Mouse (Mus musculus): ENCODE data around the gene Rnf146.
"Not testable (repeated sequence)": the region's sequence is repeated elsewhere in the genome, so short reads cannot be mapped to it uniquely, and the experiment has no call there.

Rnf146 gene

DNA sequence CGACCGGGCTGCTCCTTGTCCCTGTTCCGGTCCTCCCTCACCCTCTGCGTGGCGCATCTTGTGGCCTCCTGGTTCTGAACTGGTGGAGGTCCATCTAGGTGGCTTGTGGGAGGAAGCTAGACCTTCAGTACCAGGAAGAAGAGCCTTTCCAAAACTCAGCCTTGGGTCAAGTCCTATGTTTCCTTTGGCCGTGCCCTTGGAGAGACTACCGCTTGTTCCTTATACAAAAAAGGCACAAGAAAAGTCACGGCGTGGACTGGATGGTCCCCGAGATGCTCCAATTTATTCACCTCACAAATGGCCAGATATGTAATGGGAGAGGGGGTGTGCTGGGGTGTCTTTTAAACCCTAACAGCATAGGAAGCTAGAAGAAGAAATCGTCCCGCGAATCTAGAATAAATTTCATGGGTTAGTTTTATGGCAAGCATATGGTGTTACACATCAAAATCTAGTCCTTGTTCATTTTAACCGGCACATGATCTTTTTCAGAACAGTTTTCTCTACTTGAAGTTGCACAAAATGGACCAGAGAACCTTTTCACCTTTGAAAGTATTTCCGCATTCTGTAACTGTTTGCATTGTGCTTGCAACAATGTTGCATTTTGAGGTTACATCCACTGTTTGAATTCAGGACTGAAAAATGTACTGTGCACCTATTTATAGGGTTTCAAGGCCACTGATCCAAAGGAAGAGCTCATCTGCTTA, at the start of gene Rnf146:
TSS of gene Rnf146 (minus strand) at position 246 of the 704 bp plus-strand sequence.
- no peak for DNase-seq

DNA sequence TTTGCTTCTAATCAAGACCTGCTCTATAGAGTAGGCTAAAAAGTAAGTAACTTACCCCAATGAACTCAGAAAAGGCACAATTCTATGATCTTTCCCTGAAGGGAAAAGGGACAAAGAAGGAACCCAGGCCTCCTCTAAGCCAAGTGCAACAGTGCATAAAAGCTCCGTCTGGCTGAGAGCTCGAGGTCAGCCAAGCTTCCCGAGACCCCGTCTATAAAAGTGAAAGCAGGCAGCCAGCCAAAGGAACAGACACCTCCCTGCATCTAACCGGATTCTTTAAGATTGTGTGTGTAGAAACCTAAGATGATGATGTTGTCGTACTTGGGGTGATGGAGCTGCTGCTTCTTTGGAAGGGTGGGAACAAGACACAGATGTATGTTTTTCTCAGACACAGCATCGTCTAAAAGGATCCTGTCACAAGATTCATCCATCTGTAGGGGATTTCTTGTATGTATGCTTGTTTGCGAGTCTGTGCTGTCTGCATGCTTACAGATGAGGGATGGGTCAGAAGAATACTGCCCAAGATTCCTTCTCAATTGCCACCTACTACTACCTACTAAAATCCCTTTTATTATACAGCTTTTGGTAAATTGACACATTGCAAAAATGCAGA, 40.5 kb upstream of the Rnf146 start:
- DNase-seq, result no peak

DNA sequence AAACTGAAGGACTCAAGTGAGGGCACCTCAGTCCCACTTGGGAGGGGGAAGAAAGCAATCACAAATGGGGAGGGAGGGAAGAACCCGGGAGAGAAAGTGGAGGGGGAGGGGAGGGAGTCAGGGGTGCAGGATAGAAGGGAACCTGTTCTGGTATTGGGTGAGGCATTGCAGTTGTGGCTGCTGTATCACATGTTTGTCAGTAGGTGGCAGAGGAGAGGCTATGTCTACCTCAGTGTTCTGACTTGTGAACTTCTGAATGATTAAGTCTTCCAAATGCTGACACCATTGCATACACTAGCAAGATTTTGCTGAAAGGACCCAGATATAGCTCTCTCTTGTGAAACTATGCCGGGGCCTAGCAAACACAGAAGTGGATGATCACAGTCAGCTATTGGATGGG, 32.6 kb upstream of the Rnf146 start:
- DNase-seq, result not testable (repeated sequence)

DNA sequence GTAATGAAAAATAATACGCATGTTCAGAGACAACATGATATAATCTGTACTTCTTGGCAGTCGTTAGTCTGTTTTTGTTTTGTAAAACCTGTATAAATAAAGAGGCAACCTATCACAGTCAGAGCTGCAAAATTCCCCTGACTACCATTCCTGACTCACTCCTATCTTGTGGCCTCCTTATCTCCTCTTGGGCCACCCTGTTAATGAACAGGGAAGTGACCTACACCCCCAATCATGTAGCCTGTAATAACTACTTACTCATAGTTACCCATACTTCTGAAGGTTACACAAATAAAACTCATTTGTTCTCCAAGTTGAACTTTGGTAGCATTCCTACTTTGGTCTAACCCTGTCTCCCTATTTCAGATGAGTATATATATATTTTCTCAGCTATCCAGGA, 19.3 kb upstream of the Rnf146 start:
- DNase-seq, result no peak

DNA sequence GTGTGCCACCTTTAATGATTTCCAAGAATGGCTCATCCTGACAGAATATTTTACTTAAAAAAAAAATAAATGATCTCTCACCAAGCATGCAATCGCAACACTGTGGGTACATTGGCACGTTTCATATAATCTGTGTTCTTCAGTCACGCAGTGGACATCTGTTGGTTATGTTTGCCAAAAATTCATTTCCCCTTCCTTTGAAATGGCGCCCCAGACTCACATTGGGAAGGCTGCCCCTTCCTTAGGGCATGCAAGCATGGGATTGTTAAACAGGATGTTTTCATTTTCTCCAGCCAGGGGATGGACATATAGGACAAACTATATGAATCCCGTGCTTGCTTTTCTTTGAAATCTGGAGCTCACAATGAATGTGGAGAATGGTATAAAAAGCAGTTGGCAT, 11.8 kb upstream of the Rnf146 start:
- no peak for DNase-seq

DNA sequence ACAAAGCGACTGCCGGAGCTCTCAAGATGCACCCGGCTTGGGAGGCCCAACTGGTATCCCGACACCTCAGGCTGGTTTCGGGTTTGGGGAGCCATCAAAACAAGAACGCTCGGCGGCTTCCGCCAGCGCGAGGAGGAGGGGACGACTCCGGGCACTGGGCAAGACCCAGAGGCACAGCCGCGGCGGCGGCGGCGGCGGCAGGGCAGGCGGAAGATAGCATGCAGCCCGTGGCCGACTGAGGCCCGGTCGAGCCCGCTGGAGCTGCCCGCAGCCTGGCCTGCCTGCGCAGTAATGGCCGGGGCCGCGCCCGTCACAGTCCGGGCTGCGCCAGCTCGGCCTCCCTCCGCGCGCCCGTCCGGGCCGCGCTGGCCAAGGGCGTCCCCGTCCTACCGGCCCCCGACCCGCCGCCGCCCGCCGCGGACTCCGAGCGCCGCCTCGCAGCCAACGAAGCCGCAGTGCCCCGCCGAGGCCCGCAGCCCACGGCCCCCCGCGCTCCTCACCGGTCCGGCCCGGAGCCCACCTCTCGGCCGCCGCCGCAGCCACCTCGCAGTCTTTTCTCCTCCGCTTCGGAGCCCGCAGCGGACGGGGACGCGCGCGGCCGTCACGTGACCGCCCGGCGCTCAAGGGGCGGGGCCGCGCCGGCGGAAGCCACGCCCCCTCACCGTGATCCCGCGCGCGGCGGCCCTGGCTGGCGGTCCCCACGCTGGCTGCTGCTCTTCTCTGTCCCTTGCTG, 612 bp downstream of the Rnf146 start:
- peak; percentile 83 to 92 for DNase-seq

DNA sequence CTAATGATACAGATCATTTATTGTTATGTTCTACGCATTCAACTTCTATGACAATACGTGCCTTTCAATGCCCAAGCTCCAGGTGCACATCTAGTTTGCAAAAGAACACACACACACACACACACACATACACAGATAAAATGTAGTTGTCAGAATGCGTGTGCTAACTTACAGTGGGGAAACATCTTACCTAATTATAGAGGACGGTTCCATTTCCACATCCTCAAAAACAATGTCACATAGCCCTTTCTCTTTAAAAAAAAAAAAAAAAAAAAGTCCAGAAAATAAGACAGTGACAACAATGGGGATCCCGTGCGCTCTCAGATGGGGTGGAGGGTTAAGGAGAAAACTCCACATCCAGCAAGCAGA, 1.2 kb downstream of the Rnf146 start:
- DNase-seq, result no peak

DNA sequence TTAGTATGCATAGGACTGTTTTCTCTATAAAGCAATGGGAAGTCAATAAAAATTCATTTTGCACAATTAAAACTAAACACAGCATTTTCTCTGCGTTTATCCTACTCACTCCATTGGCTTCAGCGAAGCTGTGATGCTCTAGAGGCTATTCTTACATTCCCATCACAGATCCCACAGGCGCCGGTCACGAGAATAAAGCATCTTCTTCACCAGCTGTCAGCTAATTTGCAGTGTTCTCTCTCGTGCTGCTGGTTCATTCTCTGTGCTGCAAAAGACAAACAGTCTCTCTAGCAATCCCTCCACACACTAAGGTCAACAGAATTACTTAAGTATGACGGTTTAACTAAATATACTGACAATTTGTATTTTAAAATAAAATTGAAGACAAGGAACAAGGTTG, 8.1 kb downstream of the Rnf146 start:
- no peak for DNase-seq

DNA sequence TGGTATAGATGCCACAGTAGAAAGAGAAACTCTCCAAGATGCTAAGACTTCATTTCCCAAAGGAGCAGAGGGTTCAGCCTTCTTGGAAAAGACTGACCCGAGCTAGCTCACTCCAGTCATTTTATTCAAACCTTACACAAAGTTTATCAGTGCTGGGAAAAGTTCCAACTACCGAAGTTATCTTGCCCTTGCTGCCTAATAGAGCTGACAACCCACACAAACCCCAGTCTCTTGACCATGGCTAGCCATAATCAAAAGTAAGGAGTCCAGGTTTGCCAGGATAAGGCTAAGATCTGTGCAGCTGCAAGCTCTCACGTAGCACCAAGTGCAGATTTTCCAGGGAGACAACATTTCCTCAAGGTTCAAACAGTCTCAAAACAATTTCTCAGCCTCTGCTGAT, 9.7 kb downstream of the Rnf146 start:
- no peak for DNase-seq

DNA sequence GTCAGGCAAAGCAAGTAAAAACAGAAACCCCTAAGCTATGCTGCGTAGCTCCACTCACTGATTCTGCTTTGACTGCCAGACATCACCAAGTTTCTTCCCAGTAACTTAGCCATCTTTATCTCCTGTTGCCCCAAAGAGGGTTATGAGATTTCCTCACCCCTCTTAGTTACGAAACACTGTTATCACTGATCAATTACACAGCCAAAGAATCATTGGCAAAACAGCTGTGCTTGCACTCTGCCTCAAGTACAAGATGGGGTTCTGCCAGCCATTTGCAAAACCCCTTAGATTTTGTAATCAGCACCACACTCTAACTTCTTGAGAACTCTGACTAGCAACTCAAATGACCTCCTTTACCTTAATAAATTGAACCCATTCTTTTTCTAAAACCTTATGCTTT, 10.8 kb downstream of the Rnf146 start:
- DNase-seq, result no peak

DNA sequence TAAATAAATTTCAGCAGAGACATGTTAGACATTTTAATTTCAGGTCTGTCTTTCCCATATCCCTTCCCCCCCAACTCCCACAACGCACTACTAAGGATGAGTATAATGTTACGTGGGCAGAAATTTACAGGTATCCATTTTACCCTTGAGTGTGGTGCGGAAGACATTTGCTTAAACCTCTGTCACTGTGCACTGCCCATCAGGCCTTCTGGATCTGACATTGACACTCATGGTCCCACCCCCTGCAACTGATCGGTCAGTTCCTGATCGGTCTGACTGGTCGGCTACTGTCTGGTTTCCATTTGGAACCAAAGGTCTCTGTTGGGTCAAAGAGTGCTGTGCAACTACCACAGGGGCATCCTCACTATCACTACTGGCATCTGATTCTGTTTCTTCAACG, 15.6 kb downstream of the Rnf146 start:
- no peak for DNase-seq

DNA sequence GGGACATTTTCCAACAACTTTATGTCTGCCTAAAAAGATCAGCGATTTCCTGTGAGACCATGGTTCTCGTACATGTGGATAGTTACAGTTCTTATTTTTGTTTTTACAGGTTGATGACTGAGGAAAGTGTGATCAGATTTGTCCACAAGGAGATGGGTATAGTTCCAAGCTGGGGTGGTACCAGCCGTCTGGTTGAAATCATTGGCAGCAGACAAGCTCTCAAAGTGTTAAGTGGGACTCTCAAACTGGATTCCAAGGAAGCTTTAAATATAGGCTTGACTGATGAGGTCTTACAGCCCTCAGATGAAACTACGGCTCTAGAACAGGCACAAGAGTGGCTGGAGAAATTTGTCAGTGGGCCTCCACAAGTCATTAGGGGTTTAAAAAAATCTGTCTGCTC, 18.0 kb downstream of the Rnf146 start:
- DNase-seq, result no peak

DNA sequence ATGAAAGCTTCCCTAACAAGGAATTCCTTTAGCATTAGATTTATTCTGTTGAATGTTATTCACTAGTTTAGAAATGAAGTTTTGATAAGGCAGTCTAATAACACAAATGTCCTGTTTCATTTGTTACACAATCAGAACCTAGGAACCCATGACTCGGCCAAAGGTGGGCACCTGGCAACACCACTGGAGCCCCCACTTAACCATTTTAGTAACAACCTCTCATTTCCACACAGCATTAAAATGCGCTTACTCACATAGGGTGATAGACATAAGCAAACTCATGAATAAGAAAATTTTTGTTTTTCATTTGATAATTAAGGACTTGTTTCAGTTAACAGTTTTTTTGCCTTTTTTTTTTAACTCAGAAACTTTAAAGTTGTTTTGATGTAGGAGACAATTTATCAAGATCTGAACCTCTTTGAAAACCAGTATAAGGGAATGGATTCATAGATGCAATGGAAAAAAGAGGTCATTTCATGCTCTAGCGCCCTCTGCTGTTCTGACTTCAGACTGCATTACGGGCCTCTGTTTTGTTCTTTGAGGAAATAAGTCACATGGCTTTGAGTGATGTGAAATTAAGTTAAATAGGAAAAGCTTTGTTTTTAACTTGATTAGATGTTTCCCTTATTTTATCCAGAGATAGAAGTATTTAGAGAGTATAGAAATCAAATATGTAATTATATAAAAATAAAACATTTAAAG, 23.7 kb downstream of the Rnf146 start:
- peak; percentile 10 to 63 for DNase-seq

DNA sequence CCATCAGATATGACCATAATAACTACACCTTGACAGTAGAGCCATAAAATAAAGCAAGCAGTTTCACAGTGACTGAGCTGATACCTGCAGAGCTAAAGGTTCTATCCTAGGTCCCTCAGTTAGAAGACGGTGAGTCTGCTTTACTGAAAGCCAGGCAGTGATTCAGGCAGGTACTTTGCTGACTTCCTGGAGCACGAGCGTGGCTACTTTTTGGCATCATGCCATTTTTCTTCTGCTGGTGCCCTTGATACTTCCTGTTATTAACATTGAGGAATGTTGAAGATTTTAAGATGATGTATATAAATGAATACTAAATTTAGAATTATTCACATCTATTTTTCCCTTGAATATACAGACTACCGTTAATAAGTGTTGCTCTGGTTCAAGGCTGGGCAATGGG, 28.4 kb downstream of the Rnf146 start:
- no peak for DNase-seq

DNA sequence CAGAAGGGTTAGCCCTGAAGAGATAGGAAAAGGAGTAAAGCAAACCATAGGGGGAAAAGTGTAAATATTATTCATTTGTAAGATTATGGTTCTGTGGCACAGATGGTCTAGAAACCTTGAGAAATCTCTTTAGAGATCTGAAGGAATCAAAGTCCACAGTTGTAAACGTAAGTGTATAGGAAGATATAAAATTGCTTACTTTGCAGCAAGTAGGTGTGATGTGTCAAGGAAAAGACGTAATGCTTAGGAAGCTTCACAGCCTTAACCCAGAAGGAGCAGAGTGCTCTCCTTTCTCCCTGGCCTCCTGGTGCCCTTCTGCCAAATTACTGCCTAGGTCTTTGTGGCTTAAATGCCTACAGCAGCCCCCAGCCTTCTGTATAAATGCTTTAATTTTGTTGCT, 37.4 kb downstream of the Rnf146 start:
- no peak for DNase-seq

DNA sequence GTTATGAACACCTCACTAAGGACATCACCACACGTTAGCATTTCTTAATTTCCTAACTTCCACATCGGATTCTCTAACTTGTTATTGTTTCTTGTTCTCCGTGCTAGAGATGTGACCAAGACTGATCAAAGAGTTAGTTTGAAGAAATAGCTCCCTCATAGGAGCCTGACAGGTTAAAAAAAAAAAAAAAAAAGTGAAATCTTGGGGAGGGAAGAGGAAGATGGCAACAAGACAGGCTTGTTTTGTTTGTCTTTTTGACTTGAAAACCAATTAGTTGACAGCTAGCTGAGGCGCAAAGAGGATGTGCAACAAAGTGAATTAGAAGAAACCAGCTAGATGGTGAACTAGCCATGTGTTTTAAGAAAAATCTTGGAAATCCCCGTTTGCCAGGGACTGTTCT, 48.3 kb downstream of the Rnf146 start:
- no peak for DNase-seq

DNA sequence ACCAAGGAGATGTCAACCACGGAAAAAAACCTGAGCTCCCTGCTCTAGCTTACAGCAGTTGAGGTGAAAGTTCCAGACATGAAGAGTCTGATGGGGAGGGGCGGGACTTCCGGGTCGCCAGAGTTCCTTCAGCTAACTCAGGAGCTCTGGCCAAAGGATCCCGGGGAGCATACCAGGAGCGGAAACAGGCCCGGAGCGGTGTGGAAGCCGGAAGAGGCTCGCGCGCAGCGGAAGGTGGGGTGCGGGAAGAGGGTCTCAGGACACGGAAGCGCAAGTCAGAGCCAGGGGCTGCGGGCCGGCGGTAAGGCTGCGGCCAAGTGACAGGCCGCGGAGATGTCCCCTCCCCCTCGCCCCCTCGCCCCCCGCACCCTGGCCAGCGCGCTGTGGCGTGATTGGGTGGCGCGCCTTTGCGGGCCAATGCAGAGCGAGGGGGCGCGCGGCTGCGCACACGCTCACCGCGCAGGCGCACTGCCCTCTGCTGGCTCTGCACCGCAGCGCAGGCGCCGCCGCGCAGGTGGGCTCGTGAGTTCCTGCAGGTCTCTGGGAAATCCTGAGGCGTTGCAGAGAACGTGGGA, 49.1 kb downstream of the Rnf146 start, which contains the start of gene Echdc1:
TSS of gene Echdc1 (plus strand) at position 103 of the 575 bp plus-strand sequence.
- DNase-seq, result peak; percentile 71 to 85

DNA sequence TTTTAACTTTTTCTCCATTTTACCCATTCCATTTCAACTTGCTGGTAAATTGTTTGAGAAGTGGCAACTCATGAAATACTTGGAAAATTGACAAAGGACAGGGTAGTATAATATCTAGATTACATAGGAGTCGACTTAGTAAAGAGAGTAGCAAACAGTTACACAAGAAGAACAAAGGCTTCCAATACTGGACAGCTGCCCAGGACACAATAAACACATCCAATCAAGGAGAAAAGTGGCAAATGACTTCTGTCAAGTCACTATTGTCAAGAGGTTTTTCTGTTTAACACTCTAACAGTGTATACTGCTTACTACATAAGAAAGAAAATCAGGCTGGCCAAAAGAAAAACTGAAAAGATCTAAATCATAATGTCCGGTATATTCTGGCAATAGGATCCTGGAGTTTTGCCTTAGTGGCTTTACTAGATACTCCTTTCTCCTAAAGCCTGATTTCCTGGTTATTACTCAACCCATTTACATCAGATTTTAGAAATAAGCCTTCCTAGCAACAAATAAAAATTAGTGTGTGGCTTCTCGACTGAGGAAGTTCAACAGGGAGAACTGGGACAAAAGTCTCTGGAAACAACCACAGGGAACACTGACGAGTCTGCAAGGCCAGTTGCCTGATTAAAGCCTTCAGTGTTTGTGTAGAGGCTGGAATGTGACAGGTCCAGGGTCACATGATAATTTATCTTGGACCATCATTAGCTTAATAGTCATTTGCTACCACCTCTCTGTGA, 50.6 kb downstream of the Rnf146 start:
- DNase-seq, result no peak

DNA sequence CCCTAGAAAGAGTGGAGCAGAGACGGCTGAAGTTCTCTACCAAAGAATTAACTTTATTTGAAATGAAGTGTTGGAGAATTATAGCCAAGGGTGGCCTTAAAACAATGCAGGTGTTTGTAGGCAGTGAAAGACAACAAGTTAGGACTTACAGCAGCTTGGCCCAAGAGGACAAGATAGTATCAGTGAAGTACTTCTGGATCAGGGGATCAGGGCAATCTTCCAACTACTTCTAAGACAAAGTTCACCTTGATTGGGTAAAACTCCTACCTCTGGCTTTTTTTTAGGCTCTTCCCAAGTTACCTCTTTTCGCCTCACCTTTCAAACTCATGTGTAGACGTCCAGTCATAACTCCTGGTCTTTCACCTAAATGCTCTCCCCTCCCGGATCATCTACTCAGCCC, 60.0 kb downstream of the Rnf146 start:
- no peak for DNase-seq
